22 mouse cellular contexts compared by ENCODE assay signal in the genomic region with DNA sequence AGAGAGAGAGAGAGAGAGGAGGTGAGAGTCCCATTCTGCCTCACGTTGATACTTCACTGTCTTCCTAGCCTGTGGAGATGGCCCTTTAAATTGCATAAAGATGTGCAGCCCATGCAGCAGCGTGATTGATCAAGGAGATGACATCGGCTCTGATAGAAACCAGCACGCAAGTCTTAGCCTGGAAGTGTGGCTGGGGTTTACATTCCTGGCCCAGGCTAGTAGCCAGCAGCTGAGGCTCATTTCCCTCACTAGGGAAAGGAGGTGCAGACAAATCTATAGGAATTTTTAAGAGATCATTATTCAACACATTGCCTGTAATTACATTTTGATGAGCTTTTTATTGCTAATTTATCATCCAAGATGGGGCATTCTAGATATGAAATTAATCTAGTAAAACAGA.
"Had no signal": no experiment of that assay in that cellular context is flagged by ENCODE, and none has a peak within 500 bp of the region (broad histone marks: within the 10 kb centered on the region; RNA-seq: fewer than 3 reads in every experiment).

No protein-coding gene starts in this region.

- ATAC-seq: intestine, postnatal 0 days; liver, postnatal 0 days; lung, postnatal 0 days; midbrain, embryonic 15.5 days had no signal

- H3K4me1 ChIP-seq: megakaryocyte, embryonic 14.5 days; midbrain, embryonic 15.5 days had no signal

- H3K4me3 ChIP-seq: layer of hippocampus, adult 2 months; limb, embryonic 15.5 days; megakaryocyte, embryonic 14.5 days; midbrain, embryonic 15.5 days; neural tube, embryonic 13.5 days had no signal

- H3K4me2 ChIP-seq: limb, embryonic 15.5 days; liver, embryonic 11.5 days; midbrain, embryonic 11.5 days; midbrain, embryonic 15.5 days; neural tube, embryonic 13.5 days had no signal

- H3K27ac ChIP-seq: kidney, postnatal 0 days; layer of hippocampus, adult 2 months; limb, embryonic 15.5 days; liver, embryonic 14.5 days; midbrain, embryonic 15.5 days; neural tube, embryonic 13.5 days; stomach, postnatal 0 days had no signal

- H3K9me3 ChIP-seq: limb, embryonic 15.5 days; megakaryocyte, embryonic 14.5 days; midbrain, embryonic 15.5 days; neural tube, embryonic 13.5 days had no signal

- H3K36me3 ChIP-seq: limb, embryonic 15.5 days; midbrain, embryonic 15.5 days; neural tube, embryonic 13.5 days had no signal

- H3K27me3 ChIP-seq: megakaryocyte, embryonic 14.5 days; midbrain, embryonic 15.5 days had no signal

- H3K9ac ChIP-seq: limb, embryonic 15.5 days; liver, embryonic 14.5 days; liver, postnatal 0 days; midbrain, embryonic 15.5 days; neural tube, embryonic 13.5 days had no signal

- DNase-seq: kidney, adult 2 months; kidney, postnatal 25 days; layer of hippocampus, adult 9-11 months; liver, postnatal 0 days; lung, postnatal 36 days; right cerebral cortex, postnatal 14 days; right cerebral cortex, postnatal 4 days; thymus, adult 2 months; thymus, postnatal 14 days; thymus, postnatal 4 days had no signal
